Mouse (Mus musculus): ENCODE measurements at regions not wholly inside any gene's neighbourhood (a gene's known extent, or its start where the extent isn't known, plus 50 kb on each side); places are given as distances from the start of the nearest gene placed in this dataset.
A peak's percentile ranks its signal among the peaks of the same experiment; 100 is the strongest.
"Not testable (repeated sequence)": the region's sequence is repeated elsewhere in the genome, so short reads cannot be mapped to it uniquely, and the experiment has no call there.

- no peak for DNase-seq (ENCODE audit: low spot score in 2 of 2)
These were observed 706.4 kb upstream of the Rag2 start for GRCm38 (mm10) chr2:100918122-100918521.

- DNase-seq (ENCODE audit: low spot score in 2 of 2): no peak
These were observed 704.8 kb upstream of the Rag2 start for GRCm38 (mm10) chr2:100919537-100920212.

- DNase-seq (ENCODE audit: low spot score in 2 of 2): not testable (repeated sequence)
These were observed 675.9 kb upstream of the Rag2 start for GRCm38 (mm10) chr2:100948632-100949031.

- DNase-seq (ENCODE audit: low spot score in 2 of 2): no peak
These were observed 665.1 kb upstream of the Rag2 start for GRCm38 (mm10) chr2:100959412-100959811.

GRCm38 (mm10) chr2:100964584-100964983 lies 659.9 kb upstream of the Rag2 start:
- DNase-seq (ENCODE audit: low spot score in 2 of 2): no peak

GRCm38 (mm10) chr2:100977202-100977601 lies 647.3 kb upstream of the Rag2 start:
- no peak for DNase-seq (ENCODE audit: low spot score in 2 of 2)

- no peak for DNase-seq (ENCODE audit: low spot score in 2 of 2)
These were observed 642.2 kb upstream of the Rag2 start for GRCm38 (mm10) chr2:100982362-100982761.

- no peak for DNase-seq (ENCODE audit: low spot score in 2 of 2)
These were observed 609.2 kb upstream of the Rag2 start for GRCm38 (mm10) chr2:101015353-101015752.

GRCm38 (mm10) chr2:101019384-101019783 lies 605.1 kb upstream of the Rag2 start:
- DNase-seq (ENCODE audit: low spot score in 2 of 2): no peak

- DNase-seq (ENCODE audit: low spot score in 2 of 2): peak; percentile 1 to 18
These were observed 603.0 kb upstream of the Rag2 start for GRCm38 (mm10) chr2:101021515-101021914.

- DNase-seq (ENCODE audit: low spot score in 2 of 2): no peak
These were observed 581.5 kb upstream of the Rag2 start for GRCm38 (mm10) chr2:101043050-101043449.

GRCm38 (mm10) chr2:101062939-101063338 lies 561.6 kb upstream of the Rag2 start:
- no peak for DNase-seq (ENCODE audit: low spot score in 2 of 2)

- DNase-seq (ENCODE audit: low spot score in 2 of 2): no peak
These were observed 549.5 kb upstream of the Rag2 start for GRCm38 (mm10) chr2:101074990-101075389.

GRCm38 (mm10) chr2:101080231-101080630 lies 544.3 kb upstream of the Rag2 start:
- DNase-seq (ENCODE audit: low spot score in 2 of 2): no peak

- no peak for DNase-seq (ENCODE audit: low spot score in 2 of 2)
These were observed 540.7 kb upstream of the Rag2 start for GRCm38 (mm10) chr2:101083813-101084212.

- DNase-seq (ENCODE audit: low spot score in 2 of 2): no peak
These were observed 539.9 kb upstream of the Rag2 start for GRCm38 (mm10) chr2:101084648-101085047.

GRCm38 (mm10) chr2:101107183-101107872 lies 517.2 kb upstream of the Rag2 start:
- peak; percentile 2 to 11 for DNase-seq (ENCODE audit: low spot score in 2 of 2)

- DNase-seq (ENCODE audit: low spot score in 2 of 2): no peak
These were observed 487.7 kb upstream of the Rag2 start for GRCm38 (mm10) chr2:101136867-101137266.

GRCm38 (mm10) chr2:101139931-101140330 lies 484.6 kb upstream of the Rag2 start:
- no peak for DNase-seq (ENCODE audit: low spot score in 2 of 2)

- no peak for DNase-seq (ENCODE audit: low spot score in 2 of 2)
These were observed 467.7 kb upstream of the Rag2 start for GRCm38 (mm10) chr2:101156755-101157271.

- peak; percentile 2 to 72 for DNase-seq (ENCODE audit: low spot score in 2 of 2)
These were observed 465.2 kb upstream of the Rag2 start for GRCm38 (mm10) chr2:101159276-101159675.

GRCm38 (mm10) chr2:101165942-101166341 lies 458.6 kb upstream of the Rag2 start:
- DNase-seq (ENCODE audit: low spot score in 2 of 2): no peak

GRCm38 (mm10) chr2:101172806-101173205 lies 451.7 kb upstream of the Rag2 start:
- DNase-seq (ENCODE audit: low spot score in 2 of 2): peak; percentile 35 to 51
